Mouse (Mus musculus) urinary bladder, postnatal 4 days (tissue): ENCODE results near the gene Amotl2.

Experiments used
- DNase-seq, 2 experiments: peaks; one replicate each; pipeline ENCODE4 v3.0.0; 2021 to 2022; ENCODE audit warnings: low spot score in 2 of 2

Gene Amotl2

GRCm38 (mm10) chr9:102716481-102717163, at the start of gene Amotl2:
Amotl2 (plus strand) TSS chr9:102716672.
- DNase-seq = no peak

- DNase-seq = no peak
Observed at GRCm38 (mm10) chr9:102668115-102668514, 48.4 kb upstream of the Amotl2 start.

GRCm38 (mm10) chr9:102668906-102669305, 47.6 kb upstream of the Amotl2 start:
- no peak for DNase-seq

GRCm38 (mm10) chr9:102673381-102673780, 43.1 kb upstream of the Amotl2 start:
- no peak for DNase-seq

DNA sequence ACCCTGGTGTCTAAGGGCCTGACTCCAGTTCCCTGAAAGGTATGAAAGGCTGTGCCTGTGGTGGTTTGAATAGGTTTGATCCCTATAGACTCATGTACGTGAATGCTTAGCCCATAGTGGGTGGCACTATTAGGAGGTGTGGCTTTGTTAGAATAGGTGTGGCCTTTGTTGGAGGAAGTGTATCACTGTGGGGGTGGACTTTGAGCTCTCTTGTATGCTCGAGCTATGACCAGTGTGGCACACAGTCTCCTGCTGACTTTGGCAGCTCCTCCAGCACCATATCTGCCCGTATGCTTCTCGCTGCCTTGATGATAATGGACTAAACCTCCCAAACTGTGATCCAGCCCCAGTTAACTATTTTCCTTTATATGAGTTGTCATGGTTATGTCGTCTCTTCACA, 40.5 kb upstream of the Amotl2 start:
- no peak for DNase-seq

DNA sequence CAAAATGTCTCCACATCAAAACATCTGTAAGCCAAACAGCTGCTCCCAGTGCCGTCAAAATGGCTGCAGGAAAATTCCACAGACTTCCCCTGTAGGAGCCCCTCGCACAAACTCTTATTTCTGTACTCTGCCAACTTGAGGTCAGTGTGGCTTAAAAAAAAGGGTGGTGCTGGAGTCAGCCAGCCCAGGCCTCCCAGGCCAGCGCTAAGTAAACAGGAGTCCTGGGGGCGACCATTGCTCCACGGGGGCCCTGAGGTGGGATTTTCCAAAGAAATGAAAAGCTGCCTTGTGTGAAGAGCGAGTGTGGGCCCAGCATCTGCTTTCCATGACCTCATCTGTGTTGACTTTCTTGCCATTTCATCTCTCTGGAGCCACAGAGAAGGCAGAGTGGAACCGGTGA, 35.0 kb upstream of the Amotl2 start:
- DNase-seq = no peak

GRCm38 (mm10) chr9:102687943-102688342, 28.5 kb upstream of the Amotl2 start:
- no peak for DNase-seq

GRCm38 (mm10) chr9:102689406-102689939, 27.0 kb upstream of the Amotl2 start:
- no peak for DNase-seq

DNA sequence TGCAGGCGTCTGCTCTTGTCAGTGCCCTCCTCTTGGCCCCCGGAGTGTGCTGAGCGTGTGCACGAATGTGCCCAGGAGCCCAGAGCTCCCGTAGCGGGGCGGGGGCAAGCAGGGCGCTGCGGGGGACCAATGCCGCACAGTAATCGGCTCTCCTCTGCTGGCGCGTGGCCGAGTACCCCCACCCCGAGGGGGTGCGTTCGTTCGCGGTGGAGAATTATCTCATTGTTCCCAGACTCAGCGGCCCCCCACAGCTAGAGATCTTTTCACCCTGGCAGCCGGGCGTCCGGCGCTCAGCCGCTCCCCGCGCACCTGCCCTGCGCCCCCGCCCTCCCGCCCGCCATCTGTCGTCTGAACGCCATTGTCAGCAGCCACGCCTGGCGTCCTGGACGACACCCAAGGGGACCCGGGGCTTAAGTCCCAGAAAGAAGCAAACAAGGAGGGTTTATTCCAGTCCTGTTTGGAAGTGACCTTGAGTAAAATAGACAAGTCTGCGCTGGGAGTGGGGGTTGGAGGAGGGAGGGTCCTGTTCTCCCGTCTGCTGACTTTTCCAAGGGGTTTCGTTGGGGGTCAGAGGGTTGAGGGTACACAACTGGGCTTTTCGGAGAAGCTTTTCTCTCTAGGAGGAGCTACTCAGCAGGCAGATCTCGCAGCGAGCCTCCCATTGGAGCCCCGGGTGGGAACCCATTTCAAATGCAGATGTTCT, 26.4 kb upstream of the Amotl2 start:
- no peak for DNase-seq

DNA sequence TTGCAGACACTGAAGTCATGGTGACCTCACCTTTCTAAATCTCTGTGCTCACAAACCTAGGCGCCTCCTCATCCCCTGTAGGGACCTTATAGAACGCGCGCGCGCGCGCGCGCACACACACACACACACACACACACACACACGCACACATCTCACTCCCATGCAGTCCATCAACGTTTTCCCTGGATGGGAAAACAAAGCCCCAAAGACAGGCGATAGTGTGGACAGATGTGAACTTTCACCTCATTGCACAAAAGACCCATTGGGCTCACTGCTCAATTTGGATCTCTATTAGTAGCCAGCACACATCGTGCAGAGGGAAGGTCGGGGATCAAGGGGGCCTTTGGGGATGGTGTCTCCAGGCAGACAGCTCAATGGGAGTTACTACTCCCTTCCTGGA, 25.6 kb upstream of the Amotl2 start:
- DNase-seq = no peak

DNA sequence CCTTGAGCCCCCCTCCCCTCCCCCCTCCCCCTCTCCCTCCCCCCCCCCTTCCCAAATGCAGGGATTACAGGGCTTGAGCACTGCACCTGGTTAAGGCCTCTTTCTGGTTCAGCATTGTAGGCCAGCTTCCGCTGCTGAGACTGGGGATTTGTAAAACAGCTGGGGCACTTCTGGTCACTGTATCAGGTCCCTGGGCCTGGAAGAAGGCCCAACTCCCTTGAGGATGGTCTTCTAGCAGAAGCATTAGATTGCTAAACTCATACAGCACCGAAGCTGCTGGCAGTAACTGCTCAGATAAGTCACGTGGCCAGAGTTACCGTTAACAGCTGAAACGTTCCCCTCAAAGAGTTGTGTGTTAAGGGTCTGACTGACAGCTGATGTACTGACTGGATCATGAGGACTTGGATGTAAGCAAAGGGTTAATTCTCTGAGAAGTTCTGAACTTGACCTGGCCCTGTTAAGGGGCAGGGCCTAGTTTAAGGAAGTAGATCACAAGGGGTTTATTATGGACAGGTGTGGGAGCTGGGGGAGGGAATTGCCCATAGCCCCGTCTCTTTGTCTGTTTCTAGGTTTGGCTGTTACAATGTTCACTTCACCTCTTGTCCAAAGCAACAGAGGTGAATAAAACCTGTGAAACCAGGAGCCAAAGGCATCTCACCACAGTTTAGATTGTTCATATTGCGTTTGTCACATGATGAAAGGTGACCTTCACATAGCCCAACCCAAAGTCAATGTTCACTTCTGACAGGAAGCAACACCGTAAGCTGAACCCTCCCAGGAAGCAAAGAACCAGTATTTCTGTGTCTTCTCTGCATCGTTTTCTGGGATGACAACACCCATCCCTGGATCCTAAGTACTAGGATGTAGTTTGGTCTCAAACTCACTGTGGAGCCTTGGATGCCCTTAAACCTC, 23.7 kb upstream of the Amotl2 start:
- DNase-seq = no peak

GRCm38 (mm10) chr9:102701042-102701441, 15.4 kb upstream of the Amotl2 start:
- DNase-seq = no peak

- no peak for DNase-seq
Observed at GRCm38 (mm10) chr9:102709504-102710135, 6.9 kb upstream of the Amotl2 start.

GRCm38 (mm10) chr9:102710520-102710919, 6.0 kb upstream of the Amotl2 start:
- no peak for DNase-seq

- DNase-seq = no peak
Observed at GRCm38 (mm10) chr9:102713797-102714196, 2.7 kb upstream of the Amotl2 start.

- DNase-seq = no peak
Observed at GRCm38 (mm10) chr9:102714893-102715505, 1.5 kb upstream of the Amotl2 start.

GRCm38 (mm10) chr9:102715506-102715900, 969 bp upstream of the Amotl2 start:
- DNase-seq = no peak

DNA sequence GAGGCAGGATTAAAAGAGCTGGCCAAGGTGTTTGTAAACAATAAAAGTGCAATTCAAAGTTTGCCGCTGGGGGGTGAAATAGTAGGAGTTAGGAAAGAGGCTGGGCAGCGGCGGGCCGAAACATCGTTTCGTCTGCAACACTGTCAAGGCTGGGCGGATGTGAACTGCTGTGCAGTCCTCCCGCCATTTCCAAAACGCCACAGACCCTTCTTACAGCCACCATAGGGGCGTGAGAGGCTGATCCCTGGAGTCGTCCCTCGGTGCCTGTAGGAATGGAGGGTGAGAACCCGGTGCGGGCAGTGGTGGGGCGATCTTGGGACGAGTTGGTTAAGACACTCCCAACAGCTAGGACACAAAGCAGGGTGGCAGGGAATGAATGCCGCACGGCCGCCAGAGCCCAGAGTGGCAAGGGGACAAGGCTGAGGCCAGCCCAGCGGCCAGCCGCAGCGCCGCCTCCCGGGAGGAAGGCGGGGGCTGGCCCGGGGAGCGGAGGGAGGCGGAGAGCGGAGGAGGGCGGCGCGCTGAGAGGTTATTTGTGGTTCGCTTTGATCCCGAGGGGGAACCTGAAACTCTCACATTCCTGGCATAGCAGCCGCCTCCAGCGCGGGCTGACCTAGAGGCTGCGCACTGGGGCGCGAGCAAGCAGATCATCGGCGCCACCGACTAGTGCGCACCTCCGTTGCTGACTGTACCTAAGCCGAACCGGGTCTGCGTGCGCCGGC, 853 bp downstream of the Amotl2 start:
- DNase-seq = peak; percentile 90 to 92

GRCm38 (mm10) chr9:102717886-102718643, 1.6 kb downstream of the Amotl2 start:
- DNase-seq = peak; percentile 76 to 85

- no peak for DNase-seq
Observed at GRCm38 (mm10) chr9:102718676-102719075, 2.2 kb downstream of the Amotl2 start.
